Mouse (Mus musculus) liver, embryonic 11.5 days (tissue): Measurements from ENCODE around the gene Elobl. TPM values are rescaled to one million over a fixed set of nuclear protein-coding genes. Genes with fewer than 3 reads are reported as not detected.

Experiments
- ATAC-seq: fragments of 200-750 bp; cut with Nextera tagmentation; replicated peaks from 2 replicates; pipeline ENCODE4 v1.8.0; 2017; ENCODE audit warnings: moderate number of reproducible peaks, mild to moderate bottlenecking, moderate TSS enrichment, moderate library complexity; ENCODE audit not compliant: low FRiP score
- DNase-seq: peaks from one replicate; pipeline ENCODE4 v3.0.0-alpha.2; 2017; ENCODE audit warnings: low spot score
- H3K27ac ChIP-seq: fragments of 300-500 bp; sonication (generic); 2 replicates; pipeline ENCODE4 v1.5.1; 2014; ENCODE audit warnings: mild to moderate bottlenecking, low read depth, low read length, control low read depth
- H3K27me3 ChIP-seq: fragments of 300-500 bp; sonication (generic); replicated peaks from 2 replicates; pipeline ENCODE4 v1.6.1; 2014; ENCODE audit warnings: low read length, mixed read lengths; ENCODE audit not compliant: control insufficient read depth, insufficient read depth
- H3K36me3 ChIP-seq: fragments of 300-500 bp; sonication (generic); 2 replicates; pipeline ENCODE4 v1.6.1; 2014; ENCODE audit warnings: mild to moderate bottlenecking, low read length, moderate library complexity, mixed read lengths; ENCODE audit not compliant: control insufficient read depth, insufficient read depth
- H3K4me1 ChIP-seq: fragments of 300-500 bp; sonication (generic); replicated peaks from 2 replicates; pipeline ENCODE4 v1.6.1; 2014; ENCODE audit warnings: low read length, mixed read lengths; ENCODE audit not compliant: control insufficient read depth, insufficient read depth
- H3K4me2 ChIP-seq: fragments of 300-500 bp; sonication (generic); 2 replicates; pipeline ENCODE4 v1.6.1; 2014; ENCODE audit warnings: mild to moderate bottlenecking, control low read depth, moderate library complexity
- H3K4me3 ChIP-seq: fragments of 300-500 bp; sonication (generic); 2 replicates; pipeline ENCODE4 v1.5.1; 2014; ENCODE audit warnings: low read depth, low read length, control low read depth
- H3K9ac ChIP-seq: fragments of 300-500 bp; sonication (generic); 2 replicates; pipeline ENCODE4 v1.6.1; 2014; ENCODE audit warnings: low read depth, low read length, control low read depth
- H3K9me3 ChIP-seq: fragments of 300-500 bp; sonication (generic); 2 replicates; pipeline ENCODE4 v1.6.1; 2016; ENCODE audit warnings: low read length, inconsistent platforms, mixed read lengths; ENCODE audit not compliant: control insufficient read depth
- WGBS: fragments of 180-500 bp; shearing (Covaris S2); extraction: QIAGEN DNeasy Blood & Tissue Kit; methylation state at CpG from one replicate; pipeline ENCODE4 v1.1.7; 2014; 5-methylcytosine and 5-hydroxymethylcytosine counted together
- polyA plus RNA-seq: library from polyadenylated mRNA; unstranded; fragments of >200 nt; fragmentation: Nextera tagmentation; extraction: Ambion mirVana; gene quantifications from 2 replicates; pipeline ENCODE4 v1.2.1, GENCODE M21; 2014

Gene Elobl
- polyA plus RNA-seq, 1 experiment from 2014 or later = not detected

DNA sequence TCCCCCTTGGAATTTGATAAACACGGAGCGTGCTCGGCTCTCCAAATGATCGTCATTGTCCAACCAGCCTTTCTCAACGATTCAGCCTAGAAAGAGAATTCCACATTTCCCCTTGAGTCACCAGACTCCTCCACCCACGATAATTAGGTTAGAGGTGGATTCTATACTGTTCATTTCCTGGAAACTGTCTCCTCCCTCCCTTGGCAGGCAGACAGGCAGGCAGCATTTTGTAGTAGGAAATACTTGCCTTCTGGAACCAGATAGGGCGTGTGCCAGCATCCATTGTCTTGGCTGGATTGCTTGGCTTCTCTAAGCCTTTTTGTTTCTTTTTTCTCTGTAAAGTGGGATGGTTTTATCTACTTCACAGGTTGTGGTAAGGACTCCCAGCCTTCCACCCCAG, 29.7 kb upstream of the Elobl start:
- peaks cover 2% of the 10 kb centered on the region; the same call in 1 of the 2 replicates for H3K36me3 ChIP-seq
- H3K4me1 ChIP-seq = peaks cover 7% of the 10 kb centered on the region
- no peak overlapping the region for H3K4me3 ChIP-seq
- H3K27me3 ChIP-seq = no peaks in the 10 kb centered on the region
- ATAC-seq = no peak
- no peaks in the 10 kb centered on the region for H3K9me3 ChIP-seq
- WGBS = 60% methylated on average over 7 of the region's 7 CpGs
- H3K9ac ChIP-seq = no peak overlapping the region
- no peak overlapping the region for H3K4me2 ChIP-seq
- no peak overlapping the region for H3K27ac ChIP-seq
- DNase-seq = no peak

DNA sequence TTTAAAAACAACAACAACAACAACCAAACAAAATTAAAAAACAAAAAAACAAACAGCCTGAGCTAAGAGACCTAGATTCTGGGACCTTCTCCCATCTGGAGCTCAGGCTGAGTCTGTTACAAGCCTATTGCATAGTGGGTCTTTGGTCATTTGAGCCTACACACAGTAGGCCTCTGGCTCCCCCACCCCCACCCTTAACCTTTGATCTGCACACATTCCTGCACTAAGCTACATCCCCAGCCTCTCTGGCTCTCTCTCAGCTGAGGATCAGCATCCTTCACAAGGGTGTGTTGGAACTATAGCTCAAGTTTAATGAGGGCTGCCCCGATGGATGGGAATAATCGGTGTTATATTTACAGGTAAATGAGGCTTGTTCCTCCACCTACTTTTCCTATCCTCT, 28.9 kb upstream of the Elobl start:
- H3K36me3 ChIP-seq = 0 out of 2 replicates have a peak, but pooled peaks cover 3% of the 10 kb centered on the region
- no peaks in the 10 kb centered on the region for H3K27me3 ChIP-seq
- ATAC-seq (no peak), DNase-seq (no peak)
- 90% methylated on average over 2 of the region's 2 CpGs for WGBS
- H3K4me1 ChIP-seq = peaks cover 4% of the 10 kb centered on the region
- H3K9me3 ChIP-seq = no peaks in the 10 kb centered on the region
- no peak overlapping the region for H3K9ac ChIP-seq
- no peak overlapping the region for H3K4me3 ChIP-seq
- no peak overlapping the region for H3K27ac ChIP-seq
- H3K4me2 ChIP-seq = no peak overlapping the region

DNA sequence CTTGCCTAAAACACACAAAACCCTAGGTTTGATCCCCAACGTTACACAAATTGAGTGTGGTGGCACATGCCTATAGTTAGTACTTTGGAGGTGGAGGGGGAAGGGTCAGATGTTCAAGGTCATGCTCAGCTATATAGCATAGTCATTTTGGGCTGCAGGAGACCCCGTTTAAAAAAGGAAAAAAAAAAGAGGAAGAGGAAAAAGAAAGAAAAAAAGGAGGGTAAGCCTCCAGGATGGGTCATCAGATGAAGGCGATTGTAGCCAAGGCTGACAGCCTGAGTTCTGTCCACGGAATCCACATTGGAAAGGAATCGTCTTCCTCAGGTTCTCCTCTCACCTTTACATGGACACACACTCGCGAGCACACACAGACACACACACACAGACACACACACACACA, 27.8 kb upstream of the Elobl start:
- Histone ChIP-seq H3K9ac (no peak overlapping the region), H3K4me3 (no peak overlapping the region), H3K27me3 (no peaks in the 10 kb centered on the region), H3K4me1 (peaks cover 4% of the 10 kb centered on the region), H3K27ac (no peak overlapping the region), H3K9me3 (no peaks in the 10 kb centered on the region), H3K36me3 (0 out of 2 replicates have a peak, but pooled peaks cover 3% of the 10 kb centered on the region), H3K4me2 (no peak overlapping the region)
- ATAC-seq = no peak
- WGBS = 67% methylated on average over 7 of the region's 7 CpGs
- DNase-seq = no peak

DNA sequence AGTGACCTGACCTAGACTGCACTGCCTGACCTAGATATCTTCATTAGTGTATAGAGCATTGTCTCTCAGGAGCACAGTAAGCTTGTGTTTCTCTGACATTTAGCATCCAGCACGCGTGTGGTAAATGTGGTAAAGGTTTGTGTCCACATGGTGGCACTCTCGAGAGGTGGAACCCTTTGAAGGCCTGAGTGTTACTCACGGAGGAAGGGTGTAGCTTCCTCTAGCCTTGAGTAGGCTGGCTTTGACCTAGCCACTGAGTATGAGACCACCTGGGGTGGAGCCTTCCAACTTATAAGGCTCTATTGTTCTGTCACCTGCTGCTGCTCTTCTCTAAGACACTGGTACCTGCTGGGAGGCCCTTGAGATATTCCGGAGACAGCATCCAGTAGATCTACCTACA, 26.9 kb upstream of the Elobl start:
- Histone ChIP-seq H3K27ac (no peak overlapping the region), H3K9me3 (no peaks in the 10 kb centered on the region), H3K36me3 (0 out of 2 replicates have a peak, but pooled peaks cover 3% of the 10 kb centered on the region), H3K27me3 (no peaks in the 10 kb centered on the region), H3K4me1 (peaks cover 4% of the 10 kb centered on the region), H3K4me3 (no peak overlapping the region), H3K4me2 (no peak overlapping the region), H3K9ac (no peak overlapping the region)
- 19% methylated on average over 5 of the region's 5 CpGs for WGBS
- ATAC-seq (peak; percentile 47), DNase-seq (no peak)

DNA sequence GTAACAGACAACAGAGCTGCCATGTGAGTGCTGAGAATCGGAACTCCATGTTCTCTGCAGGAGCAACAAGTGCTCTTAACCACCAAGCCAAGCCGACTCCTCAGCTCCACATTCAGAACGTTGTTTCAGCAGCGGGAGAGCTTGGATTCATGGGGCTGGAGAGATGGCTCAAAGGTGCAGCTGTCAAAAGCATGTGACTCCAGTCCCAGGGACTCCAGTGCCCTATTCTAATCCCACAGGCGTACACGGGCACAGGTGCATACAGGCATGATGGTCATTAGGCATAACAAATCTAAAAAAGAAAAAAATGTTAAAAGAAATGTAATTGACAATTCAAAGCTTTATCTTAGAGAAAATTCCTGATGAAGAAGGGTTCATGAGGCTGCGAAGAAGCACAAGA, 26.5 kb upstream of the Elobl start:
- Histone ChIP-seq H3K27me3 (no peaks in the 10 kb centered on the region), H3K9ac (no peak overlapping the region), H3K4me2 (no peak overlapping the region), H3K4me1 (peaks cover 4% of the 10 kb centered on the region; the same call in 1 of the 2 replicates), H3K4me3 (no peak overlapping the region), H3K36me3 (0 out of 2 replicates have a peak, but pooled peaks cover 3% of the 10 kb centered on the region), H3K27ac (no peak overlapping the region), H3K9me3 (no peaks in the 10 kb centered on the region)
- ATAC-seq (no peak), DNase-seq (no peak)
- WGBS = 58% methylated on average over 7 of the region's 7 CpGs

DNA sequence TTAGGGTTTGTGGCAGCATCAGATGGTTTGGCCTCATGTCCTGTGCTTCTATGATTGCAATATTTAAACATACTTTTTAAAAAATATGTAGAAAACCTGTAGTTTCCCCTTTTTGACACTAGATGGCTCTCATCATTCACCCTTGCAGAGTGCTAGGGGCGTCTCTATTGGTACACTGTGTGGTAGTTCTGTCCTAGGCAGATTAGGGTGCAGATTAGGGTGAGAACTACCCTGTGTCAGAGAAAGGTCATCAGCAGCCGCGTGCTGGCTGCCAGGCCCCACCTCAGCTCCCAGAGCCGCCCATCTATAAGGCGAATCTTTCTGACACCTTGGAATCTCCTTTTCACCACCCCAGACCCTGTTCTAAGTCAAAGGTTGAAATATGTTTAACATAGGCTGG, 22.8 kb upstream of the Elobl start:
- Histone ChIP-seq H3K36me3 (peaks cover 8% of the 10 kb centered on the region; the same call in 1 of the 2 replicates), H3K9me3 (no peaks in the 10 kb centered on the region), H3K9ac (no peak overlapping the region), H3K27ac (no peak overlapping the region), H3K4me1 (peaks cover 4% of the 10 kb centered on the region; the same call in 1 of the 2 replicates), H3K4me3 (no peak overlapping the region), H3K4me2 (no peak overlapping the region), H3K27me3 (no peaks in the 10 kb centered on the region)
- 44% methylated on average over 5 of the region's 5 CpGs for WGBS
- ATAC-seq (peak; percentile 92), DNase-seq (no peak)

DNA sequence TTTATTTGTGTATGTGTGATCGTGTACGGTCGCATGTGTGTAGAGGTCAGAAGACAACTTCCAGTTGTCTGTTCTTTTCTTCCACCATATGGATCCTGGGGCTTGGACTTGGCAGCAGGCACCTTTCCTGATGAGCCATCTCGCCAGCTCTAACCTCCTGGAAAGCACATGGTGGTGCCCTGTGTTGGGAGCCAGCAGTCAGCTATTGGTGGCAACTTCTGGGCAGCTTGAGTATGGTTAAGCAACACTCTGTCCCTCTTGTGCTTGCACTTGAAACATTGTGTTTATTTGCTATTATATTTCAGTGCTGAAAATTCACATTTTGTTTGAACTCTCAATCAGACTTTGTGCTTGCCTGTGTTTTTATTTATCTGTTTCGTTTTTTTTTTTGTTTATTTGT, 22.2 kb upstream of the Elobl start:
- Histone ChIP-seq H3K9ac (no peak overlapping the region), H3K36me3 (peaks cover 8% of the 10 kb centered on the region; the same call in 1 of the 2 replicates), H3K9me3 (no peaks in the 10 kb centered on the region), H3K27me3 (no peaks in the 10 kb centered on the region), H3K27ac (no peak overlapping the region), H3K4me1 (peaks cover 2% of the 10 kb centered on the region; the same call in 1 of the 2 replicates), H3K4me3 (no peak overlapping the region), H3K4me2 (no peak overlapping the region)
- DNase-seq (no peak), ATAC-seq (no peak)
- 74% methylated on average over 5 of the region's 5 CpGs for WGBS

DNA sequence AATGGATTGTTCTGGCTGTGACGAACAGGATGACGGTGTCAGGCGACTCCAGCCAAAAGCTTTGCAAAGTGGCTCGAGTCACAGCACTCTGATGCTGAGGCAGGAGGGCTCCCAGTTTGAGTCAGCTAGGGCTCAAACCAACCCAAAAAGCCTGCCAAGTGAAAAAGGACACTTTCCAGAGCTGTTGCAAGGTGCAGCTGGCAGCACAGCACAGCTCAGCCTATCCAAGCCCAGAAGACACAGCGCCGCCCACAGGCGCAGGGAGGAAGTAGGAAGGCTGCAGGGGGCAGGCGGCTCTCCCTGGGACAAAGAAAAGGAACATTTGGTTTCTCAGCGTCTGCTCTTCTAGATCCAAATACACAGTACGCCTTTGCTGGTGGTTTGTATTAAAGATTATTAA, 19.9 kb upstream of the Elobl start:
- Histone ChIP-seq H3K4me3 (no peak overlapping the region), H3K36me3 (peaks cover 13% of the 10 kb centered on the region; the same call in 1 of the 2 replicates), H3K9ac (no peak overlapping the region), H3K9me3 (no peaks in the 10 kb centered on the region), H3K27ac (no peak overlapping the region), H3K4me2 (no peak overlapping the region), H3K27me3 (no peaks in the 10 kb centered on the region), H3K4me1 (peaks cover 4% of the 10 kb centered on the region; the same call in 1 of the 2 replicates)
- DNase-seq = no peak
- no peak for ATAC-seq
- WGBS = 84% methylated on average over 10 of the region's 10 CpGs

DNA sequence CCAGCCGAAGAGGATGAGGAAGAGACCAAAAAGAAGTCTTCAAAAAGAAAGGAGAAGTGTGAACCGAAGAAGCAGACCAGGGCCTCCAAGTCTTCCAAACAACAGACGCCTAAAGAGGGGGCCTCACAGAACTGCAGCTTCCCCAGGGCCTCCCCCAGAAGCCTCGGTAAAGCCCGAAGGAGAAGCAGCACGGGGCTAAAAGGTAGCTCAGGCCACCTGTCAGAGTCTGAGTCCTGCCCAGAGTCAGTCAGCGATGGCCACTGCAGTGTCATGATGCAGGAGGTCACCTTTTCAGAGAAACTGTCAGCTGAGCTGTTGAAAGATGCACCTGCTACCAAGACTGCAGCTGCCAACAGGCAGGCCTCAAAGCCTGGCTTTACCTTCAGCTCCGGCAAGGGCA, 14.6 kb upstream of the Elobl start:
- 72% methylated on average over 8 of the region's 8 CpGs for WGBS
- Histone ChIP-seq H3K36me3 (peaks cover 15% of the 10 kb centered on the region; the same call in 1 of the 2 replicates), H3K9me3 (no peaks in the 10 kb centered on the region), H3K27me3 (no peaks in the 10 kb centered on the region), H3K27ac (no peak overlapping the region), H3K4me1 (peaks cover 4% of the 10 kb centered on the region; the same call in 1 of the 2 replicates), H3K4me2 (no peak overlapping the region), H3K4me3 (no peak overlapping the region), H3K9ac (no peak overlapping the region)
- DNase-seq (no peak), ATAC-seq (no peak)
